Mouse (Mus musculus) MEL (cell line): Measurements from ENCODE around the gene Gga1.

Source experiments
- CTCF ChIP-seq, 3 experiments: IDR thresholded peaks in 2 of 3; conservative IDR thresholded peaks in 1 of 3; 2 replicates each; pipeline ENCODE4 v1.5.1; 2011 to 2012; ENCODE audit warnings: low read length in 3 of 3, low read depth in 2 of 3, mild to moderate bottlenecking in 2 of 3, improper control_type of control experiment in 1 of 3, inconsistent platforms in 1 of 3, mixed read lengths in 1 of 3, moderate library complexity in 1 of 3; ENCODE audit not compliant: control insufficient read depth in 1 of 3, insufficient read depth in 1 of 3, poor library complexity in 1 of 3, severe bottlenecking in 1 of 3
- MAX ChIP-seq: IDR thresholded peaks from 2 replicates; pipeline ENCODE4 v1.6.1; 2011; ENCODE audit warnings: low read length, improper control_type of control experiment

DNA sequence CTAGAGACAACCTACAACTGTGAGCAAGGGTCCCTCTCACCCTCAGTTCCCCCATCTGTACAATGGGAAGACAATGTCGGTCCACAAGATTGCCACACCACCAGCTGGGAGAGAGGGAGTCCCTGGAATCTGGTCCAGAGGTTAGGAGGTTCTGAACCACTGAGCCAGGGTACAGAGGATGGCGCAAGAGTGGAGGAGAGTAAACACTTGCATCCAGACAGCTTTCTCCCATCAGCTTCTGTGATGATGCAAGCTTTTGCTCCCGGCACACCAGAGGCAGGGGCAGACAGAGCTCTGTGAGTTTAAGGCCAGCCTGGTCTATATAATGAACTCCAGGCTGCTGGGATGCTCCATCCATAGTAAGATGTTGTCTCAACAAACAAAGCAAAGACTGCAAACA is 36.7 kb upstream of the Gga1 start:
- no peak for TF ChIP-seq MAX
- no peak for TF ChIP-seq CTCF (IDR thresholded peaks at IDR 0.05 in 2 of 3, conservative IDR thresholded peaks at IDR 0.05 in 1 of 3; ENCODE audit: control insufficient read depth in 1 of 3, insufficient read depth in 1 of 3, low read depth in 2 of 3, low read length in 3 of 3, poor library complexity in 1 of 3, severe bottlenecking in 1 of 3)
